Mouse (Mus musculus): ENCODE measurements at regions not wholly inside any gene's neighbourhood (a gene's known extent, or its start where the extent isn't known, plus 50 kb on each side); places are given as distances from the start of the nearest gene placed in this dataset.

DNA sequence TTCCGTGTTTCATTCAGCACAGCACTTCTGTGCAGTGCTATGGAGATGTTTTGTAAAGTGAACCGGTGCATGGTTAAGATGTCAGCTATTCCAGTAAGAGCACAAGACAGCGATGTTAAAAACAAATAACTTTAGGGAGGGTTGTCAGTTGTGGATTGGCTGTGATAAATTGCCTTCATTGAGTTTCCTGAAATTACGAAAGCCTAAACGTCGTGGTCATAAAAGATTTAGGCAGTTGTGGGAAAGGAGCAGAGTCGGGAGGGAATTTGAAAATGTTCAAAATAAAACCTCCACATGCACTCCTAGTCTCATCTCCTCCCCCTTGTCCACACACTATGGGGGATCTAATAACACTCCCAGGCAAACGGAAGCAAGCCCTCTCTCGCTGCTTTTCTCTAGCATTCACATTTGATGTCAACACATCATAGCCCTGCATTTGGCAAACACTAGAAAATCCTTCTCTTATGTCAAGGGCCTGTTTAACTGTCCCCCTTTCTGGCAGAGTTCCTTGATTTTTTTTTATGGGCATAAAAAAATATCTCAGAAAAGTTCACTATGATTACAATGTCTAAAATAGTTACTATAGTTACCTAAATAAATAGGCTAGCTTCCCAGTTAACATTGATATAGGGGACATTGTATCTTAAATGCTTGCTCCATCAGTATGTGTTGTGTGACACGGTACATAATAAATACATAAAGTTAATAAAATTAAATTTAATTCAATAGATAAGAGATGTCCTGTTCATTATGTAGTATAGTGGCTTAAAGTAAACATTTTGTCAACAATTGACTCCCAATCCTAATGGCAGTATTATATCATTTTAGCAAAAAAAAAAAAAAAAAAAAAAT, 589.2 kb upstream of the Kif18a start:
- TF ChIP-seq CTCF (IDR thresholded peaks at IDR 0.05) (no peak), POLR2A (IDR thresholded peaks at IDR 0.05; ENCODE audit: insufficient read depth, low read depth, low read length) (no peak)

Measured in heart, adult 2 months (tissue).